Mouse (Mus musculus): ENCODE measurements around the gene Fam207a.

DNA sequence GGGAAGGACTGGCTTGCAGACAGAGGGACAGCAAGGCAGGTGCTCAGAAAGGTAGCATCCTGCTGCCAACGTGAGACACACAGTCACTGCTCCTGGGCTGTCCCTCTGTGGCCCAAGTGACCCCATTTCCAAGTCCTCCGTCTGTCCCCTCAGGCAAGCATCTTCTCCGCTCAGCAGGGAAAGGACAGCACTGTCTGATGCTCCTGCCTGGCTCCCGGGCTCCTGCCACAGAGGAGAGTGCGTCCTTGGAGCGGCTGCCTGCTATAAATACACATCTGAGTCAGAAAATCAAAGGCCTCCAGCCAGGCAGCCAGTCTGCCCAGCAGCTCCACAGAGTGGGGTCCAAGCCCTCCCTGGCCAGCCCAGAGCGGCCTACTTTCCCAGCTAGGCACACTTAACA lies 59.1 kb downstream of the Fam207a start:
- TF ChIP-seq FLI1 (IDR thresholded peaks at IDR 0.05; ENCODE audit: low read length) (no peak), GATA1 (IDR thresholded peaks at IDR 0.05; ENCODE audit: borderline replicate concordance, low read length) (no peak)

All from megakaryocyte, embryonic 14.5 days (primary cell).